Mouse (Mus musculus): ENCODE data around the gene Ppp1r9a.

Gene Ppp1r9a

DNA sequence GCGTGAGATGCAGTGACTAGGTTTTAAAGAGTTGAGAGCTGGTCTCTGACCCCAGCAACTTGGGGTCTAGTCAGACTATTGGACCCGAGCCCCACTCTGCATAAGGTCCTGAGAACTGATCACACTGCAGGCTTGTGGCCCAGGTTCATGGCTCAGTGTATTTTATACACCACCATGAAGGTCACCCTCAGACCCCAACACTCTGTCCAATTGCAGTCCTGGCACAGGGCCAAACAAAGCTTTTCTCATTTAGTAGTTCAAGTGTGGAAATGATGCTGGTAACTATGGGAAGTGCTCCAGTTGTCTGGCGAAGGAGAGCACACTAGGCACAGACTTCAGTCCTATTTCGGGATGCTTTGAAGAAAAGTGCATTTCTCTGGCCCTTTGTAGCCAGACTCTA, 134.5 kb downstream of the Ppp1r9a start:
- in situ Hi-C loops (cut with MboI; ENCODE audit: low sequenced_read_pairs) = no loop called here

DNA sequence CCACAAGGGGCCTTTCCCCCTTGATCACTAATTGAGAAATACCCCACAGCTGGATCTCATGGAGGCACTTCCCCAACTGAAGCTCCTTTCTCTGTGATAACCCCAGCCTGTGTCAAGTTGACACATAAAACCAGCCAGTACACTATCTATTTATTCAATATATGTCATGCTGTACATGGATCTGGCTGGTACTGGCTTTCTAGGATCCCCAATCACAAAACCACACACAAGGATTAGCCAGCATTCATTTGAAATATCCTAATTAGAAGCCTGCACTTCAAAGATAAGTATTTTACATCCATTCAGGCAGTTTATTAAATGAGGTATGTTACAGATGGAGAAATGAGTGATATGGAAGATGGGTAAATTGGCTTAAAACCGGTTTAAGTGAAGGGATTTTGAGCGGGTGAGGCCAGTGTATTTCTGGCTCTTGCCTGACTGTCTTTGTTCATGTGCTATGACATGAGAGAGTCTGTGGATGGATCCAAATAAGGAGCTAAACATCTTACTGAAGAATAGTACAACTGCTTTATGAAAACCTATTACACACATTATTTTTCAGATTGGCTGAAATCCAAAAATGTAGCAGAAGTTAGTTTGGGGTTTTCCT, 135.5 kb downstream of the Ppp1r9a start:
- in situ Hi-C loops (cut with MboI; ENCODE audit: low sequenced_read_pairs) = no loop called here

DNA sequence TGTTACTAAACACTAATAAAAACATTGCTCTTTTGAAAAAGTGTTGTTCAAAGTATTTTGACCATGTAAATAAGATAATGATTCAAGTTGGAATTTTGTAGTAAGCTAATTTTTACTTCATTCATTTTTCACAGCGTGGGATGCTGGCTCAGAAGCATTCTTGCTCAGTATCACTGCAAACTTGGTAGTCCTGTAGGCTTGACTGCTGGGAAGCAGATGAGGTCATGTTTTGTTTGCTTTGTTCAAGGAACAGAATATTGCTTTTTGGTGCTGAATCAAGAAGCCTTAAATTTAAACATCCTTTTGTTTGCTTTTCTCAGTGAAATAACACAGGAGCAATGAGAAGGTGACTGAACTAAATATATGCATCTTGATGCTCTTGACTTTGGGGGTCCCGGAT, 136.6 kb downstream of the Ppp1r9a start:
- in situ Hi-C loops (cut with MboI; ENCODE audit: low sequenced_read_pairs) = no loop called here

DNA sequence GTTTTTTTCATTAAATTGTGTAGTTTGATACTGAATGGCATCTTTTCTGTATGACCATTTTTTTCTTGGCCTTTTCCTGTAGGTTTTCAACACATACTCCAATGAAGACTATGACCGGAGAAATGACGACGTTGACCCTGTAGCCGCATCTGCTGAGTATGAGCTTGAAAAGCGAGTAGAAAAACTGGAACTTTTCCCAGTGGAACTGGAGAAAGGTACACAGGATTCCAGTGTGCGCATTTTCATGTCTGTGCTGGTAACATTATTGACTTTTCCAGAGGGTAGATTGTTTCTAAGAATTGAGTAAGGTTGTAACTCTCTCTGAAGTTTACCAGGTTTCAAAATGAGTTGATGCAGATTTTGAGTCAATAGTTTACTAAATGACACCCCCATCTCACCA, 143.1 kb downstream of the Ppp1r9a start:
- in situ Hi-C loops (cut with MboI; ENCODE audit: low sequenced_read_pairs) = no loop called here

DNA sequence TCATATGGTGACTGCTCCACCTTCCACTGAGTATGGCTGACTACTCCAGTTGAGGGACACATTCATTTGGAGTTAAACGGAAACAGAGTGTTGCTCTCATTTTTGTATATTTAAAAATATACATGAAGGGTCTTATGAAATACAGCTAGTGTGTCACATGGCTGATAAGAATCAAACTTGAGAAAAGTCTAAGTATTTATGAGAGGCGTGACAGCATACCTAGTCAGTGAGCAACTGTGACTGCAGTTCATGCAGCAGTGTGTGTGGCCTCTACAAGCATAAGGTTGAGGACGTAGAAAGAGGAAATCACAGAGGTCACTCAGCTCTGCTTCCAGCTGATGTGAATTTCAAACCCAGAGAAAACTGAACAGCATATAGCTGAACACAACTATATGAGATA, 145.3 kb downstream of the Ppp1r9a start:
- in situ Hi-C loops (cut with MboI; ENCODE audit: low sequenced_read_pairs) = no loop called here

DNA sequence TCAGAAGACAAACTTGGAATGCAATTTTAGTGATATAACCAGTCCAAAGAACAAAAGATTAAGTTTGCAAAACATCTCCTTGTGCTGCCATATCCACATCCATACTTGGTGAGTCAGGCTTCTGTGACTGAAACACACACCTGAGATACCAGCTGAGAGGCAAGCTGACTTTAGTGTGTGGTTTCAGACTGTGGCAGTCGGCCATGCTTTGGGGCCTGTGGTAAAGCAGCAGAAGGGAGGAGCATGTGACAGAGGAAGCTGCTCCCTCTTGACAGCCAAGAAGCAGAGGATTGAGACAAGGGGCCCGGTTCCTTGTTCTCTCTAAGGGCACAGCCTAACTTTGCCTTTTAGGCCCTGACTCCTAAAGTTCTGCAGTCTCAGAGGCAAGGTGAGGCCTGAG, 149.6 kb downstream of the Ppp1r9a start:
- in situ Hi-C loops (cut with MboI; ENCODE audit: low sequenced_read_pairs) = no loop called here

DNA sequence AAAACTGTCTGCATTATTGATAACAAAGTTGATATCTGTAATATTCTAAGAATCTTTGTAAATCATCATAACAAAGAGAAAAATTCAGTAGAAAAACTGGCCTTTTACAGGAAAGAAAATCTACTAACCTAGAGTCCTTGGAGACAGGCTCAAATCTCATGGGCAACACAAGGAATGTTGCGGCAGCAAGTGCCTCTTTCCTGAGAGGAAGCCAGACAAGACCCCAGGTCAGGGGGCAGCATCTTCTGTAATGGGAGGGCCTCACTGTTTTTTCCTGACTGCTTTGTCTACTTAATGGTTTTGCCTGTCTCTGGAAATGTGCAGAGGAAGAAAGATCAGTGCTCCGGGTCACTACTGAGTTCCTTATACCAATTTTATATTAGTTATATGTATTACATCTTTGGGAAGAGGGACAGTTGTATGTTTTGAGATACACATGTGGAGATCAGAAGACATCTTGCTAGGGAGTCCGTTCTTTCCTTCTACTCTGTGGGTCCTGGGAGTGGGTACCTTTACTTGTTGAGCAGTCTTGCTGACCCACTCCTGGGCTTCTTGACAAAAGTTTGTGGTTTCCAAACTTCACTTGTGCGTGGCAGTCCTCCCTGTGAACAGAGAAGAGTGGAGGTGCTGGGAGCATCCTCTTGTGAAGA, 151.9 kb downstream of the Ppp1r9a start:
- in situ Hi-C loops (cut with MboI; ENCODE audit: low sequenced_read_pairs) = no loop called here

DNA sequence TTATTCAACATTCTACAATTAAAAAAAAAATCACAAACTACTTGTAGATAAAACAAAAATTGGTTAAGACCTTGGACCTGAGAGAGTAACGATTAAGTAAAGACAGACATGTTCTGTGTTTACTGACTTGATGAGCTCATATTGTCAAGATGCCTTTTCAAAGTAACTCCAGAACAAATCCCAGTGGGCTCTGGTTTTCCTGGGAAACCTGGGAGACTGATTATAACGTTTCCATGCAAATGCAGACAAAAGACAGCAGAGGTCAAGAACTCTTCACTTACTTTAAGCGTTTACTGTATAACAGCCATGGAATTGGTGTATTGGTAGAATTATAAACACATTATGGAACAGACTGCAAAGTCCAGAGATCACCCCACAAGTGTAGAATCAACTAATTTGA, 172.0 kb downstream of the Ppp1r9a start:
- in situ Hi-C loops (cut with MboI; ENCODE audit: low sequenced_read_pairs) = no loop called here

DNA sequence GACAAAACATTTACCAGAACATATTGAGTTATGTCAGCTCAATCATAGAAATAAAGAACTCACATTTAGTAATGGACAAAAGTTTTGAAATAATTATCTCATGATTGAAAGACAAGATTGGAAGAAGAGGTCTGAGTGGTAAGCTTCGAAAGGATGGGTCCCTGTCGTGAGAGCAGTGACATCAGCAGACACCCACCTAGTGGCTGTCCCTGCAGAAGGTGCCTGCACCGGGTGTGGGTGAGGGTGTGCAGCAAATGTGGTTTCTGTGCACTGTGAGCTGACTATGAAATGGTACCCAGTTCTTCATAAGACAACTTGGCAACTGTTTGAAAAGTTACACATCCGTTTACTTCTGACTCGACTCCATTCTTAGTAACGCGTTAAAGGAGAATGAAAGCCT, 173.0 kb downstream of the Ppp1r9a start:
- in situ Hi-C loops (cut with MboI; ENCODE audit: low sequenced_read_pairs) = no loop called here

DNA sequence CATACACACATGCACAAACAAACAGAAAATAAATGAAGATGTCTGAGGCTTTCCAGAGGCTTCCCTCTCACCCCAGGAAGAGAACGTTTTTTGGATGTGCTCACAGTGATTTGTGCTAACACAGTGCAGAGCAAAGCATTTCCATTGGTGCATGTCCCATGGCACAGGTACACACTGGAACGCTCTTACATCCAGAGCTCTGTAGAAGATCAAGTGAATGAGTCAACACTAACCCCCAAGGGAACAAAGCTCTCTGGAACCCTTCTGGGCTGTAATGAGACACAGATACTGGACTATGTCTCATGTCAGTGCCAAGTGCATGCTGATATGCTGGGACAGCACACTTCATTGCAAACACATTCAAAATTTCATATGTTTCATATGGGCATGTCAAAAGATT, 175.3 kb downstream of the Ppp1r9a start:
- in situ Hi-C loops (cut with MboI; ENCODE audit: low sequenced_read_pairs) = no loop called here

DNA sequence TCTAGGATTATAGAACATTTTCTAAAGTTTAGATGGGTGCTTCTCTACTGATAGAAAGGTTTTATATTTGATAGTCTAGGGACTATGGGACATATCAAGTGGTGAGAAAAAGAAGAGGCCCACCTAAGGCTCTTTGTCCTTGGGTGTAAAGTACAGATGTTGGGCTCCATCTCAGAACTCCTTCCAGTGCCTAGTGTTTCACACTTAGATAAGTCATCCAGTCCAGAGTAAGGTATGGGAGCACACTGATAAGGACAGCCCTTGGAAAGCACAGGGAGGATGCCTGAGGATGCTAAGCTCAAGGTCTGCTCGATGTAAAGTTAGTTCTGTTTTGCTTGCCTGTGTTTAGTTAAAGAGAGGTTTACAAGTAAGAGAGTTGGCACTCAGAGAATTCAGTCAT, 176.4 kb downstream of the Ppp1r9a start:
- in situ Hi-C loops (cut with MboI; ENCODE audit: low sequenced_read_pairs) = no loop called here

DNA sequence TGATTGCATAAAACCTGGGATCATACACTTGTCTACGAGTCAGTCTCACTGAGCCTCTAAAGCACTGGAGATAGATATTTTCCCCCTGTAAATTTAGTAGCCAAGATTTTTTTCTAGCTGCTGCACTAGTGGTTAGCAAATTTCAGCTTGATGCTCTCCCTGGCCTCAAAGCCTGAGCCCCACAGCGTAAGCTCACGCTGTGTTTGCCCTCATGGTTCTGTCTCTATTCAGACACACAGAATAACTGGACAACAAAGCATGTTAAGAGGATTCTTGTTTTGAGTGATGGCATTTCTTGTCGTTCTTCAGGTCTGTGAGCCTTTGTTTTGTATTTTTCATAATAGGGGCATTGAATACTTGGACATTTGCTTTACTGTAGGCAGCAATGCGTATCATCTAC, 177.4 kb downstream of the Ppp1r9a start:
- in situ Hi-C loops (cut with MboI; ENCODE audit: low sequenced_read_pairs) = no loop called here

DNA sequence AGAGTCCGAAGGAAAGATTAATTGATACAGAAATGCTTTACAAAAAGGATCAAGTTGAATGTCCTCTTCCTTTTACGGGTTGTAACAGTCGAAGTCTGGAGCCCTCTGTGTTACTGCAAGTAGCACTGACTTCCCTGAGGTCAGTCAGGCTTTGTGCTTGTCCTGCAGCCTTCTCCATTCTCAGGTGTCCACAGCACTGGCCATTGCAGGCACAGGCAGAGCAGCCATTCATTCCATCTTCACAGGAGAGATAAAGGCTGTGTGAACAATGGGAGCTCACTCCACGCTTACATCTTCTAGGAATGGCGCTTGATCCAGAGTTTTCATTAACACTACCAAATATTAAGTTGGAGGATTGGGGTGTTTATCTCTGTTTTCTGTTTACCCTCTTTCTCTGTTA, 177.8 kb downstream of the Ppp1r9a start:
- in situ Hi-C loops (cut with MboI; ENCODE audit: low sequenced_read_pairs) = no loop called here

DNA sequence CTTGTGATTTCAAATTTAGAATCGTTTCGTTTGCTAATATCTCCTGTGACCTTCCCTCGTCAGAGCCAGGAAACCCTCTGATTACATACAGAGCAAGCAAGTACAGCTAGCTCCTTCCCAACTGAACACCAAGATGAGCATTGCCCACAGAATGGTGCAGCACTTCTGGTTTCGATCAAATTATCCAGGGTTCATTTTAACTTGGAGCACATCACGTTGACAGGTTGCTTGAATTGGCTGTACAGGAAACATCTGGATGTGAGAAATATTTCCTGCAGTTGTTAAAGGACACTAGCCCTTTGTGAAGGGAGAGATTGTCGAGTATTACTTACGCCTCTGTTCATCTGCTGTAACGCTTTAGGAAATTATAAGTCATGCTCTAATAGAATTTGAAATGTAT, 178.4 kb downstream of the Ppp1r9a start:
- in situ Hi-C loops (cut with MboI; ENCODE audit: low sequenced_read_pairs) = no loop called here

DNA sequence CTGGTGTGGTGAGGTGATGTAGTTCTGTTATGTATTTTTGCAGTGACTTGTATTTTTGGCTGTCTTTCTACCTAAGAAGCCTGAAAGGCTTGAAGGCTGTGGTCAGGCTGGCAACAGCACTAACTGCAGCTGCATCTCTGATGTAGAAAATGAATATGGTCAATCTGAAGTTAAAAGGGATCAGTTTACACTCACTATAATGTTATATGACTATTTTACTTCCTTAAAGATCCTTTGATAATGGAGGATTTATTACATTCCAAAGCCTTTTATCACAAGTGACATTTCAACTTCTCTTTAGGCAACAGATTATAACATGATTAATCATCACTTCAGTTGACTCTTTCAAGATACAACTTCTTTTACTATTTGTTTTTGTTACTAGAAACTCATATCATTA, 179.4 kb downstream of the Ppp1r9a start:
- in situ Hi-C loops (cut with MboI; ENCODE audit: low sequenced_read_pairs) = no loop called here

DNA sequence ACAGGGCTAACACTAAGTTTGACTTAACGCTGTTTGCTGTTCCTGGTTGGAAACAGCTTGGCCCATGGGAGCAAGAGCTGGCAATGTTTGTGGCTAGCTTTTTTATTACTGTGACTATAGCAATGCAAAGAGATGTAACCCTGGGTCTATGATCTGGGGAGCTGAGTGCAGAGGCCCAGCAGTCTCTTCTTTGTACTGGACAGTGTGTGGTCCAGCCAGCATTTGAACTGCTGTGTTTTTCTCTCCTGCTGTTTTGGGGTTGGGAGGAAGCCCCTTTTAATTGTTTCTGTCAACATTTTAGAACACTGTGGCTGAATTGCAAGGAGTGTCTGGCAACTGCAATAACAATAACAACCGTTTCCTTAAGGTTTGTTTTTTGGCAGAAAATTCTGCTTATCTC, 180.0 kb downstream of the Ppp1r9a start:
- in situ Hi-C loops (cut with MboI; ENCODE audit: low sequenced_read_pairs) = no loop called here

DNA sequence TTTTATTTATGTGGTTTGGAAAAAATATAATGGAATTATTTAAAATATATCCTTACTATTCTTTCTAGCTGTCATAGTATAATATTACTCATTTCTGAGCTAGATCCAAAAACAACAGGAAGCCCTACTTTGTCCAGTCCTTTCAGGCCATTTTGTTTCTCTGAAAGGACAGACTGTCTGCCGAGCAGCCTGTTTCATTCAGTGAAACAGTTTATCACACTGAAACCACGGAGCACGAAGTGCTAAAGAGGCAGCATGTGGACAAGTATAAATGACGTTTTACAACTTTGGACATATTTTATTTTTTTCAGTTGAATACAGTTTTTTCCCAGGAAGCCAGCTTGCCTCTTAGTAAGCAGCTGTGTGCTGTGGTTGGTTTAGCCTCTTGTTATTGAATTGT, 181.2 kb downstream of the Ppp1r9a start:
- in situ Hi-C loops (cut with MboI; ENCODE audit: low sequenced_read_pairs) = no loop called here

DNA sequence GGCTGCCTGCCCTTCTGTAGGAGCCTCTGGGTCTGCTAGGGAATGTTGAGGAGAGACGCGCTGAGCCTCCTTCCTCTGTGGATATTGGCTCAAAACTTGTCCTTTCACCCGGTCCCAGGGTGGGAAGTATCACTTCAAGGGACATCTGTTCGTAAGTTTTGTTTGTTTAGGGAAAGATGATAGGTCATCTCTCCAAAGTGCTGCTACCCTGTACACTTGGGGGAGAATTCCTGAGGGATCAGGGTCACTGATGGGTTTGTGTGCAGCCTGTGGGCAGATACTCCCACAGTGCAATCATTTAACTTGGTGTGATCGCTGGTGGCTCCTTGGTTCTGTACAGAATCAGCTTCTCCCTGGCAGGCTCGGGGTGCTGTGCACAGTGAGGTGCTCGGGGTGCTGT, 189.2 kb downstream of the Ppp1r9a start:
- in situ Hi-C loops (cut with MboI; ENCODE audit: low sequenced_read_pairs) = no loop called here

DNA sequence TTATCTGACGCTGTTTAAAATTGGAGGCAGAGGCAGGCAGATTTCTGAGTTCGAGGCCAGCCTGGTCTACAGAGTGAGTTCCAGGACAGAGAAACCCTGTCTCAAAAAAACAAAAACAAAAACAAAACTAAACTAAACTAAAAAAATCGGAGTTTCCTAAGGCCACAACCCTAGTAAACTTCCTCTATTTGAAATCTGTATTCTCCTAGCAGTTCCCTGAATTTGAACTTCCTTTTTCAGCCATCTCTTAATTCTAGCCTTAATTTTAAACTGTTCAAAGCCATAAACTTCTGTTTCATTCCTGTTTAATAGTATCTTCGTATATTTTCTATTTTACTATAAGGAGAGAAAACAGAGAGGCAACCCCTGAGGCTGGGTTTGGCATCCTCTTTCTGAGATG, 190.1 kb downstream of the Ppp1r9a start:
- in situ Hi-C loops (cut with MboI; ENCODE audit: low sequenced_read_pairs) = no loop called here

DNA sequence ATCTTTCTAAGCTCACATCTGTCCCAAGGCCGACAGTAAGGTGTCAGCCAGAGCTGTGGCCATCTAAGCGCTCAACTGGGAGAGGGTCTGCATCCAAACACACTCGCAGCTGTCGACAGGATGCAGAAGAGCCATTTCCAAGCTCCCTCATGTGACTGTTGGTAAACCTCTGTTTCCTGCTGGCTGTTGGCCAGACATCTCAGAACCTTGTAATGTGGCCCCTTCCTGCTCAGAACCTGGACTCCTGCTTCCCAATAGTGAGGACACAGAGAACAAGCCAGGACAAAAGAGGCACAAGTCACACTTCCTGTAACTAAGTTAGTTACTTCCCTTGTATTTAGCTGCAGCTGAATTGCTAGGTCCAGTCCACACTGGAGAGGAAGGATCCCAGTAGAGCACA, 190.8 kb downstream of the Ppp1r9a start:
- in situ Hi-C loops (cut with MboI; ENCODE audit: low sequenced_read_pairs) = no loop called here

DNA sequence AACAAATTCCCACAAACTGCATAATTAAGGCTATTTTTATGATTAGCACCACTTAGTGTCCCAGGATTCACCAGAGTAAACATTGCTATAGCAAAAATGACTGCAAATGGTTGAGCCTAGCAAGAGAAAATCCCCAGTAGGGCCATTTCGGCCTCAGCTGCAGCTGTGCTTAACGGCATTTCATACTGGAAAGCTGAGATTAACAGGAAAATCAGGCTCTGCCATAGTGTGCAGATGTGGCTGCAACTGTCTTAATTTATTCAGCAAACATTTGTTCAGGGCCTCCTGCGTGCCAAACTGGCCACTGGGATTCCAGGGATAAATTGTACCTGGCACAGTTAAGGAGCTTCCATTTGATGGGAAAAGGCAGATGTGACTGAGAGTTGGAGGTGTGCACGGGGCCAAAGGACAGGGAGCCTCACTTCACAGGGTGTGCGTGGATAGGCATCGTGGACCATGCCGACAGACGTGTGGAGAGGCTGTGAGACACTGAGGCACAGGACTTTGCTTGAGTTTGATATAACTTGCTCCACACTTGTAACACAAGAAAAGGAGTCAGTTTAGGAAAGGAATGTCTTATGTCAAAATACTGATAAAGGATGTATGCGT, 192.8 kb downstream of the Ppp1r9a start:
- in situ Hi-C loops (cut with MboI; ENCODE audit: low sequenced_read_pairs) = no loop called here

DNA sequence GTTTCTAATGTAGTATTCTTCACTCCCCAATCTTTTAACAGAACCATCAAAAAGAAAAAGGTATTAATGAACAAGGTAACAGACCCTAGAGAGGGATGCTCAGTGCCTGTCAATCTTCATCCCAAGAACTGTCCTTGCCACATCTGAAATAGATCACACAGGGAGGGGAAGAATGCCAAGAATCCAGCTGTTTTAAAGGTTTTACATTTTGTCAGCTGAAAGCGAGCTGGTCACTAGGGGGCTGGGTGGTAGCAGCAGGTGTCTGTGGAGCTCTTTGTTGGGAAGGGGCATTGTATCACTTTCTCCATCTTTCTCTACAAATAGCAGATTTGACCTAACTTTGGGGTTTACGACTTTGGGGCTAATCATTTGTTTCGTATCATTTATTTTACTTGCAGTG, 194.6 kb downstream of the Ppp1r9a start:
- in situ Hi-C loops (cut with MboI; ENCODE audit: low sequenced_read_pairs) = no loop called here

DNA sequence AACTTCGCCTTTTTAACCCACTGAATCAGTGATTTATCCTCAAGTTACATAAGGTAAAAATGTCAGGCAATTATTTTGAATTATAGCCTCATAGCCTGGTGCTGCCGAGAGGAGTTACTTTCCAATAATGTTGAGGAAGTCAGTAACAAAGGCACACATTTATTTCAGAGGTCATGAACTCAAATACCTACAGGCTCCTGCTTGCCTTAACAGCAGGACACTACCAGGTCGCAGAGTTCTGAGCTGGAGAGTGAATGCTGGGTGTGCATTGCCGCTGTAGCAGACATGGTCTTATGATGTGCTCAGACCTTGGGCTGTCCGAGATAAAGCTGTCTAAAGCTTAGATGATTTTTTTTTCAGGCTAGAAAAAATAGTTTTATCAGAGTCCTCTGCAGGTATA, 196.6 kb downstream of the Ppp1r9a start:
- in situ Hi-C loops (cut with MboI; ENCODE audit: low sequenced_read_pairs) = no loop called here
